Mouse (Mus musculus): ENCODE measurements at regions not wholly inside any gene's neighbourhood (a gene's known extent, or its start where the extent isn't known, plus 50 kb on each side); places are given as distances from the start of the nearest gene placed in this dataset.
A peak's percentile ranks its signal among the peaks of the same experiment; 100 is the strongest.

- H3K9me3 ChIP-seq (replicated peaks), result no peaks in the 10 kb centered on the region
- H3K4me2 ChIP-seq, result no peak overlapping the region
- no peak overlapping the region for H3K27ac ChIP-seq (ENCODE audit: poor library complexity, severe bottlenecking)
- no peak overlapping the region for H3K4me3 ChIP-seq
- no peaks in the 10 kb centered on the region for H3K4me1 ChIP-seq (replicated peaks)
- WGBS, result 70% methylated on average over 4 of the region's 4 CpGs
- H3K36me3 ChIP-seq, result no peaks in the 10 kb centered on the region
- H3K27me3 ChIP-seq (replicated peaks), result no peaks in the 10 kb centered on the region
- ATAC-seq (ENCODE audit: insufficient number of reproducible peaks, low FRiP score), result no peak
- H3K9ac ChIP-seq, result no peak overlapping the region
Measured at GRCm38 (mm10) chr11:39495253-39495652, 1199.8 kb downstream of the Mat2b start.

- Histone ChIP-seq H3K27ac (ENCODE audit: poor library complexity, severe bottlenecking) (no peak overlapping the region), H3K4me3 (no peak overlapping the region)
- 75% methylated on average over 8 of the region's 8 CpGs for WGBS
Measured at GRCm38 (mm10) chr11:39477136-39477535, 1217.9 kb downstream of the Mat2b start.

GRCm38 (mm10) chr11:39453329-39453952 lies 1241.6 kb downstream of the Mat2b start:
- no peak overlapping the region for H3K4me3 ChIP-seq
- ATAC-seq (ENCODE audit: insufficient number of reproducible peaks, low FRiP score), result peak; percentile 36; the same call in 1 of the 2 replicates
- 25% methylated on average over 5 of the region's 5 CpGs for WGBS
- 0 out of 2 replicates have a peak, but pooled peaks cover 5% of the 10 kb centered on the region for H3K4me1 ChIP-seq (replicated peaks)
- no peaks in the 10 kb centered on the region for H3K27me3 ChIP-seq (replicated peaks)
- H3K9ac ChIP-seq, result no peak overlapping the region
- no peak overlapping the region for H3K27ac ChIP-seq (ENCODE audit: poor library complexity, severe bottlenecking)
- H3K36me3 ChIP-seq, result no peaks in the 10 kb centered on the region
- H3K4me2 ChIP-seq, result no peak overlapping the region
- no peaks in the 10 kb centered on the region for H3K9me3 ChIP-seq (replicated peaks)

More at GRCm38 (mm10) chr11:39477136-39477535, 1217.9 kb downstream of the Mat2b start:
- Histone ChIP-seq H3K4me1 (replicated peaks) (no peaks in the 10 kb centered on the region), H3K9ac (no peak overlapping the region), H3K4me2 (no peak overlapping the region), H3K9me3 (replicated peaks) (no peaks in the 10 kb centered on the region), H3K27me3 (replicated peaks) (no peaks in the 10 kb centered on the region), H3K36me3 (no peaks in the 10 kb centered on the region)
- no peak for ATAC-seq (ENCODE audit: insufficient number of reproducible peaks, low FRiP score)

GRCm38 (mm10) chr11:39446374-39446773 lies 1248.6 kb downstream of the Mat2b start:
- Histone ChIP-seq H3K27me3 (replicated peaks) (no peaks in the 10 kb centered on the region), H3K4me2 (no peak overlapping the region), H3K4me1 (replicated peaks) (0 out of 2 replicates have a peak, but pooled peaks cover 3% of the 10 kb centered on the region), H3K9me3 (replicated peaks) (no peaks in the 10 kb centered on the region), H3K27ac (ENCODE audit: poor library complexity, severe bottlenecking) (no peak overlapping the region), H3K36me3 (no peaks in the 10 kb centered on the region), H3K4me3 (no peak overlapping the region), H3K9ac (no peak overlapping the region)
- 38% methylated on average over 2 of the region's 2 CpGs for WGBS
- peak; percentile 69; the same call in 1 of the 2 replicates for ATAC-seq (ENCODE audit: insufficient number of reproducible peaks, low FRiP score)

- Histone ChIP-seq H3K27ac (ENCODE audit: poor library complexity, severe bottlenecking) (no peak overlapping the region), H3K27me3 (replicated peaks) (no peaks in the 10 kb centered on the region), H3K4me2 (no peak overlapping the region), H3K36me3 (no peaks in the 10 kb centered on the region), H3K4me3 (no peak overlapping the region), H3K9ac (no peak overlapping the region), H3K9me3 (replicated peaks) (no peaks in the 10 kb centered on the region), H3K4me1 (replicated peaks) (no peaks in the 10 kb centered on the region)
- no peak for ATAC-seq (ENCODE audit: insufficient number of reproducible peaks, low FRiP score)
- WGBS, result 85% methylated on average over 2 of the region's 2 CpGs
Measured at GRCm38 (mm10) chr11:39411691-39412090, 1283.3 kb downstream of the Mat2b start.

GRCm38 (mm10) chr11:39411182-39411581 lies 1283.8 kb downstream of the Mat2b start:
- ATAC-seq (ENCODE audit: insufficient number of reproducible peaks, low FRiP score), result no peak
- no peak overlapping the region for H3K4me2 ChIP-seq
- WGBS, result 81% methylated on average over 2 of the region's 2 CpGs

GRCm38 (mm10) chr11:39364827-39365226 lies 1330.2 kb downstream of the Mat2b start:
- Histone ChIP-seq H3K36me3 (no peaks in the 10 kb centered on the region), H3K4me2 (no peak overlapping the region), H3K4me1 (replicated peaks) (no peaks in the 10 kb centered on the region), H3K27ac (ENCODE audit: poor library complexity, severe bottlenecking) (no peak overlapping the region), H3K4me3 (no peak overlapping the region), H3K9ac (no peak overlapping the region), H3K9me3 (replicated peaks) (no peaks in the 10 kb centered on the region), H3K27me3 (replicated peaks) (no peaks in the 10 kb centered on the region)
- ATAC-seq (ENCODE audit: insufficient number of reproducible peaks, low FRiP score), result no peak

More at GRCm38 (mm10) chr11:39411182-39411581, 1283.8 kb downstream of the Mat2b start:
- Histone ChIP-seq H3K9me3 (replicated peaks) (no peaks in the 10 kb centered on the region), H3K4me1 (replicated peaks) (no peaks in the 10 kb centered on the region), H3K27ac (ENCODE audit: poor library complexity, severe bottlenecking) (no peak overlapping the region), H3K36me3 (no peaks in the 10 kb centered on the region), H3K9ac (no peak overlapping the region), H3K27me3 (replicated peaks) (no peaks in the 10 kb centered on the region), H3K4me3 (no peak overlapping the region)

GRCm38 (mm10) chr11:39350616-39351015 lies 1344.4 kb downstream of the Mat2b start:
- no peaks in the 10 kb centered on the region for H3K27me3 ChIP-seq (replicated peaks)
- no peaks in the 10 kb centered on the region for H3K9me3 ChIP-seq (replicated peaks)
- H3K4me3 ChIP-seq, result no peak overlapping the region
- no peaks in the 10 kb centered on the region for H3K36me3 ChIP-seq
- no peak overlapping the region for H3K27ac ChIP-seq (ENCODE audit: poor library complexity, severe bottlenecking)
- no peak overlapping the region for H3K9ac ChIP-seq
- H3K4me1 ChIP-seq (replicated peaks), result no peaks in the 10 kb centered on the region
- H3K4me2 ChIP-seq, result no peak overlapping the region
- ATAC-seq (ENCODE audit: insufficient number of reproducible peaks, low FRiP score), result no peak
- WGBS, result 24% methylated on average over 1 of the region's 1 CpGs
